Mouse (Mus musculus): ENCODE data around the gene Cabcoco1. TPM values are rescaled to one million over a fixed set of nuclear protein-coding genes. Genes with fewer than 3 reads are reported as not detected.

Gene Cabcoco1
- polyA plus RNA-seq, 1 experiment from 2014 or later: 1.9 TPM

- no peak for ATAC-seq (ENCODE audit: low FRiP score)
- 86% methylated on average over 14 of the region's 14 CpGs for WGBS
- DNase-seq (ENCODE audit: low spot score): no peak
- Histone ChIP-seq H3K9me3 (ENCODE audit: control insufficient read depth, low read length) (no peaks in the 10 kb centered on the region), H3K36me3 (replicated peaks; ENCODE audit: control insufficient read depth, insufficient read depth) (no peaks in the 10 kb centered on the region), H3K27ac (no peak overlapping the region), H3K4me2 (replicated peaks) (no peak overlapping the region), H3K27me3 (ENCODE audit: control insufficient read depth, insufficient read depth, low read length) (no peaks in the 10 kb centered on the region), H3K4me1 (replicated peaks; ENCODE audit: control insufficient read depth, insufficient read depth, low read length) (no peaks in the 10 kb centered on the region), H3K4me3 (replicated peaks; ENCODE audit: low read length) (no peak overlapping the region), H3K9ac (no peak overlapping the region)
Observed at GRCm38 (mm10) chr10:68444361-68445114, 97.2 kb downstream of the Cabcoco1 start.

GRCm38 (mm10) chr10:68443132-68443531 is 98.6 kb downstream of the Cabcoco1 start:
- H3K4me2 ChIP-seq (replicated peaks): no peak overlapping the region
- no peaks in the 10 kb centered on the region for H3K9me3 ChIP-seq (ENCODE audit: control insufficient read depth, low read length)
- ATAC-seq (ENCODE audit: low FRiP score) (no peak), DNase-seq (ENCODE audit: low spot score) (no peak)
- no peaks in the 10 kb centered on the region for H3K4me1 ChIP-seq (replicated peaks; ENCODE audit: control insufficient read depth, insufficient read depth, low read length)
- H3K27ac ChIP-seq: no peak overlapping the region
- WGBS: 16% methylated on average over 7 of the region's 7 CpGs
- H3K36me3 ChIP-seq (replicated peaks; ENCODE audit: control insufficient read depth, insufficient read depth): no peaks in the 10 kb centered on the region
- H3K4me3 ChIP-seq (replicated peaks; ENCODE audit: low read length): no peak overlapping the region
- H3K9ac ChIP-seq: no peak overlapping the region
- no peaks in the 10 kb centered on the region for H3K27me3 ChIP-seq (ENCODE audit: control insufficient read depth, insufficient read depth, low read length)

GRCm38 (mm10) chr10:68442713-68443112 is 99.0 kb downstream of the Cabcoco1 start:
- Histone ChIP-seq H3K36me3 (replicated peaks; ENCODE audit: control insufficient read depth, insufficient read depth) (no peaks in the 10 kb centered on the region), H3K4me1 (replicated peaks; ENCODE audit: control insufficient read depth, insufficient read depth, low read length) (no peaks in the 10 kb centered on the region), H3K9ac (no peak overlapping the region), H3K4me2 (replicated peaks) (no peak overlapping the region), H3K27ac (no peak overlapping the region), H3K4me3 (replicated peaks; ENCODE audit: low read length) (no peak overlapping the region), H3K9me3 (ENCODE audit: control insufficient read depth, low read length) (no peaks in the 10 kb centered on the region), H3K27me3 (ENCODE audit: control insufficient read depth, insufficient read depth, low read length) (no peaks in the 10 kb centered on the region)
- WGBS: 10% methylated on average over 3 of the region's 3 CpGs
- DNase-seq (ENCODE audit: low spot score) (no peak), ATAC-seq (ENCODE audit: low FRiP score) (no peak)

- DNase-seq (ENCODE audit: low spot score): no peak
- H3K4me1 ChIP-seq (replicated peaks; ENCODE audit: control insufficient read depth, insufficient read depth, low read length): no peaks in the 10 kb centered on the region
- no peaks in the 10 kb centered on the region for H3K9me3 ChIP-seq (ENCODE audit: control insufficient read depth, low read length)
- WGBS: 65% methylated on average over 10 of the region's 10 CpGs
- no peak overlapping the region for H3K9ac ChIP-seq
- no peak for ATAC-seq (ENCODE audit: low FRiP score)
- no peak overlapping the region for H3K27ac ChIP-seq
- H3K36me3 ChIP-seq (replicated peaks; ENCODE audit: control insufficient read depth, insufficient read depth): no peaks in the 10 kb centered on the region
- H3K27me3 ChIP-seq (ENCODE audit: control insufficient read depth, insufficient read depth, low read length): no peaks in the 10 kb centered on the region
- no peak overlapping the region for H3K4me2 ChIP-seq (replicated peaks)
- H3K4me3 ChIP-seq (replicated peaks; ENCODE audit: low read length): no peak overlapping the region
Observed at GRCm38 (mm10) chr10:68441931-68442662, 99.6 kb downstream of the Cabcoco1 start.

GRCm38 (mm10) chr10:68440515-68440914 is 101.2 kb downstream of the Cabcoco1 start:
- H3K27ac ChIP-seq: no peak overlapping the region
- H3K9ac ChIP-seq: no peak overlapping the region
- H3K4me2 ChIP-seq (replicated peaks): no peak overlapping the region
- H3K36me3 ChIP-seq (replicated peaks; ENCODE audit: control insufficient read depth, insufficient read depth): no peaks in the 10 kb centered on the region
- ATAC-seq (ENCODE audit: low FRiP score) (no peak), DNase-seq (ENCODE audit: low spot score) (no peak)
- no peak overlapping the region for H3K4me3 ChIP-seq (replicated peaks; ENCODE audit: low read length)
- H3K4me1 ChIP-seq (replicated peaks; ENCODE audit: control insufficient read depth, insufficient read depth, low read length): no peaks in the 10 kb centered on the region
- H3K9me3 ChIP-seq (ENCODE audit: control insufficient read depth, low read length): no peaks in the 10 kb centered on the region
- no peaks in the 10 kb centered on the region for H3K27me3 ChIP-seq (ENCODE audit: control insufficient read depth, insufficient read depth, low read length)
- WGBS: 71% methylated on average over 8 of the region's 8 CpGs

GRCm38 (mm10) chr10:68435754-68436153 is 105.9 kb downstream of the Cabcoco1 start:
- H3K9me3 ChIP-seq (ENCODE audit: control insufficient read depth, low read length): no peaks in the 10 kb centered on the region
- no peaks in the 10 kb centered on the region for H3K4me1 ChIP-seq (replicated peaks; ENCODE audit: control insufficient read depth, insufficient read depth, low read length)
- H3K27me3 ChIP-seq (ENCODE audit: control insufficient read depth, insufficient read depth, low read length): no peaks in the 10 kb centered on the region
- H3K27ac ChIP-seq: no peak overlapping the region
- H3K4me3 ChIP-seq (replicated peaks; ENCODE audit: low read length): no peak overlapping the region
- no peak for DNase-seq (ENCODE audit: low spot score)
- H3K4me2 ChIP-seq (replicated peaks): no peak overlapping the region
- no peak overlapping the region for H3K9ac ChIP-seq
- WGBS: 82% methylated on average over 7 of the region's 7 CpGs
- H3K36me3 ChIP-seq (replicated peaks; ENCODE audit: control insufficient read depth, insufficient read depth): no peaks in the 10 kb centered on the region
- ATAC-seq (ENCODE audit: low FRiP score): no peak

GRCm38 (mm10) chr10:68435001-68435560 is 106.6 kb downstream of the Cabcoco1 start:
- Histone ChIP-seq H3K4me1 (replicated peaks; ENCODE audit: control insufficient read depth, insufficient read depth, low read length) (no peaks in the 10 kb centered on the region), H3K9ac (no peak overlapping the region), H3K9me3 (ENCODE audit: control insufficient read depth, low read length) (no peaks in the 10 kb centered on the region), H3K27me3 (ENCODE audit: control insufficient read depth, insufficient read depth, low read length) (no peaks in the 10 kb centered on the region), H3K4me3 (replicated peaks; ENCODE audit: low read length) (no peak overlapping the region), H3K36me3 (replicated peaks; ENCODE audit: control insufficient read depth, insufficient read depth) (no peaks in the 10 kb centered on the region), H3K27ac (no peak overlapping the region), H3K4me2 (replicated peaks) (no peak overlapping the region)
- no peak for DNase-seq (ENCODE audit: low spot score)
- 77% methylated on average over 13 of the region's 13 CpGs for WGBS
- ATAC-seq (ENCODE audit: low FRiP score): no peak

GRCm38 (mm10) chr10:68434045-68434639 is 107.6 kb downstream of the Cabcoco1 start:
- no peak for DNase-seq (ENCODE audit: low spot score)
- Histone ChIP-seq H3K36me3 (replicated peaks; ENCODE audit: control insufficient read depth, insufficient read depth) (no peaks in the 10 kb centered on the region), H3K27me3 (ENCODE audit: control insufficient read depth, insufficient read depth, low read length) (no peaks in the 10 kb centered on the region), H3K4me1 (replicated peaks; ENCODE audit: control insufficient read depth, insufficient read depth, low read length) (no peaks in the 10 kb centered on the region), H3K9ac (no peak overlapping the region), H3K4me3 (replicated peaks; ENCODE audit: low read length) (no peak overlapping the region), H3K27ac (no peak overlapping the region), H3K9me3 (ENCODE audit: control insufficient read depth, low read length) (no peaks in the 10 kb centered on the region), H3K4me2 (replicated peaks) (no peak overlapping the region)
- WGBS: 62% methylated on average over 9 of the region's 9 CpGs
- no peak for ATAC-seq (ENCODE audit: low FRiP score)

GRCm38 (mm10) chr10:68431346-68431745 is 110.3 kb downstream of the Cabcoco1 start:
- WGBS: 91% methylated on average over 6 of the region's 6 CpGs
- H3K9ac ChIP-seq: no peak overlapping the region
- H3K4me3 ChIP-seq (replicated peaks; ENCODE audit: low read length): no peak overlapping the region
- no peaks in the 10 kb centered on the region for H3K9me3 ChIP-seq (ENCODE audit: control insufficient read depth, low read length)
- H3K27me3 ChIP-seq (ENCODE audit: control insufficient read depth, insufficient read depth, low read length): no peaks in the 10 kb centered on the region
- no peak for DNase-seq (ENCODE audit: low spot score)
- no peak for ATAC-seq (ENCODE audit: low FRiP score)
- H3K4me2 ChIP-seq (replicated peaks): no peak overlapping the region
- H3K36me3 ChIP-seq (replicated peaks; ENCODE audit: control insufficient read depth, insufficient read depth): no peaks in the 10 kb centered on the region
- H3K27ac ChIP-seq: no peak overlapping the region
- H3K4me1 ChIP-seq (replicated peaks; ENCODE audit: control insufficient read depth, insufficient read depth, low read length): no peaks in the 10 kb centered on the region
